Mouse (Mus musculus) myocyte (in vitro differentiated cells): Measurements from ENCODE around the gene Gnptg.

Experiments used
- CEBPB ChIP-seq: IDR thresholded peaks from 2 replicates; pipeline ENCODE4 v1.6.1; 2011; ENCODE audit warnings: mild to moderate bottlenecking, moderate library complexity; ENCODE audit not compliant: poor library complexity, insufficient read depth, severe bottlenecking
- MAX ChIP-seq: IDR thresholded peaks from one replicate; pipeline ENCODE4 v1.6.1; 2011; ENCODE audit warnings: low read depth, mild to moderate bottlenecking, control low read depth
- MYOD1 ChIP-seq, 3 experiments: IDR thresholded peaks; one replicate each; pipeline ENCODE4 v1.6.1; 2011; ENCODE audit warnings: control low read depth in 2 of 3, low read depth in 2 of 3, mild to moderate bottlenecking in 2 of 3, moderate library complexity in 1 of 3; ENCODE audit not compliant: insufficient read length in 2 of 3, control insufficient read depth in 1 of 3
- MYOG ChIP-seq, 3 experiments: IDR thresholded peaks; one replicate each; pipeline ENCODE4 v1.6.1; 2011; ENCODE audit warnings: control low read depth in 2 of 3, low read depth in 2 of 3, mild to moderate bottlenecking in 2 of 3; ENCODE audit not compliant: insufficient read length in 2 of 3, control insufficient read depth in 1 of 3, insufficient read depth in 1 of 3
- POLR2A ChIP-seq: IDR thresholded peaks from one replicate; pipeline ENCODE4 v1.6.1; 2011; ENCODE audit warnings: low read depth, mild to moderate bottlenecking, control low read depth, moderate library complexity; ENCODE audit not compliant: insufficient read length
- POLR2AphosphoS2 ChIP-seq: IDR thresholded peaks from one replicate; pipeline ENCODE4 v1.6.1; 2011; ENCODE audit warnings: low read depth, control low read depth; ENCODE audit not compliant: insufficient read length
- REST ChIP-seq: IDR thresholded peaks from one replicate; pipeline ENCODE4 v1.6.1; 2011; ENCODE audit warnings: mild to moderate bottlenecking, control low read depth, moderate library complexity; ENCODE audit not compliant: insufficient read depth, insufficient read length
- SRF ChIP-seq: IDR thresholded peaks from one replicate; pipeline ENCODE4 v1.6.1; 2011; ENCODE audit warnings: low read depth; ENCODE audit not compliant: control insufficient read depth, insufficient read length
- TCF12 ChIP-seq: IDR thresholded peaks from one replicate; pipeline ENCODE4 v1.6.1; 2011; ENCODE audit warnings: mild to moderate bottlenecking, control low read depth; ENCODE audit not compliant: poor library complexity, insufficient read depth, severe bottlenecking
- TCF3 ChIP-seq: IDR thresholded peaks from one replicate; pipeline ENCODE4 v1.6.1; 2011; ENCODE audit warnings: low read depth, control low read depth; ENCODE audit not compliant: insufficient read length
- USF1 ChIP-seq: IDR thresholded peaks from one replicate; pipeline ENCODE4 v1.6.1; 2011; ENCODE audit warnings: low read depth, mild to moderate bottlenecking, control low read depth, moderate library complexity

GRCm38 (mm10) chr17:25210680-25211466, 29.1 kb downstream of the Gnptg start:
- TF ChIP-seq MYOG (IDR thresholded peaks at IDR 0.05; ENCODE audit: control insufficient read depth in 1 of 3, insufficient read depth in 1 of 3, insufficient read length in 2 of 3, low read depth in 2 of 3) (peak; percentile 61 to 86 (median 65)), POLR2A (no peak), USF1 (no peak), MAX (no peak), CEBPB (no peak), TCF12 (peak; percentile 52), MYOD1 (IDR thresholded peaks at IDR 0.05; ENCODE audit: control insufficient read depth in 1 of 3, insufficient read length in 2 of 3, low read depth in 2 of 3) (peak; percentile 50 to 82 (median 79)), SRF (no peak), POLR2AphosphoS2 (no peak), REST (no peak), TCF3 (peak; percentile 40)
